Mouse (Mus musculus) small intestine, adult 2 months (tissue): Measurements from ENCODE around the gene Maml3.

Experiments
- CTCF ChIP-seq: fragments of 200-500 bp; IDR thresholded peaks from 2 replicates; pipeline ENCODE4 v1.5.1; 2012; ENCODE audit warnings: low read depth, mild to moderate bottlenecking, control low read depth, inconsistent platforms, low read length, moderate library complexity, mixed read lengths; ENCODE audit not compliant: insufficient replicate concordance, insufficient read length; ENCODE audit errors: extremely low read depth
- POLR2A ChIP-seq: fragments of 200-500 bp; IDR thresholded peaks from 2 replicates; pipeline ENCODE4 v1.6.1; 2012; ENCODE audit warnings: low read depth, mild to moderate bottlenecking, control low read depth, inconsistent platforms, low read length, moderate library complexity

DNA sequence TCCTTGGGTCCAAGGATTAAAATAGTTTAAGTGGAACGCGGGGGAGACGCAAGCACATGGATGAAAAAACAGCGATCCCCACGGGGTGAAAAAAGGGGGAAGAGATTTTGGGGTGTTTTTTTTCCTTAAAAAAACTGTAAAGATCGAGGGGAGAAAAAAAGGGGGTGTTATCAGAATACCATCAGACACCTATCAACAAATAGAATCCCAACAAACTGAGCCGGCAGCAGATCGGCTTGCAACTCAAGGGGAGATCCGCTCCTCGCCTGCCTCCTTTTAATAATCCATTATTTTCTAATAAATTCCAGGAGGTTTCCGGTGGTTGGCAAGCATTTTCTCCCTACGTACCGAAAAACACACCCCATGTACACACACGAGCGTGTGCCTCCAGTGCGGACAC lies 668 bp downstream of the Maml3 start:
- no peak for TF ChIP-seq CTCF
- no peak for TF ChIP-seq POLR2A
